Mouse (Mus musculus) CH12.LX (cell line): ENCODE data around the gene Hps3. TPM values are rescaled to one million over a fixed set of nuclear protein-coding genes. Genes with fewer than 3 reads are reported as not detected.

ENCODE experiments used
- DNase-seq: peaks from one replicate; pipeline ENCODE4 v3.0.0-alpha.2; 2013; ENCODE audit errors: extremely low read depth
- H3K27ac ChIP-seq: 2 replicates; pipeline ENCODE4 v1.5.1; 2012; ENCODE audit warnings: low read depth, mild to moderate bottlenecking, control low read depth, moderate library complexity; ENCODE audit not compliant: insufficient read depth
- H3K27me3 ChIP-seq: replicated peaks from 2 replicates; pipeline ENCODE3; 2012; ENCODE audit warnings: inconsistent platforms
- H3K36me3 ChIP-seq, 2 experiments: replicated peaks in 1 of 2; 2 replicates each; pipeline versions ENCODE3 to v1.6.1; 2012; ENCODE audit warnings: inconsistent platforms in 1 of 2, low read length in 1 of 2, mild to moderate bottlenecking in 1 of 2, mixed read lengths in 1 of 2, moderate library complexity in 1 of 2; ENCODE audit not compliant: control insufficient read depth in 1 of 2, insufficient read depth in 1 of 2
- H3K4me1 ChIP-seq, 2 experiments: 2 replicates each; pipeline ENCODE4 v1.6.1; 2012; ENCODE audit warnings: inconsistent platforms in 1 of 2, moderate library complexity in 1 of 2; ENCODE audit not compliant: insufficient read depth in 2 of 2, control insufficient read depth in 1 of 2
- H3K4me2 ChIP-seq: 2 replicates; pipeline ENCODE4 v1.6.1; 2012; ENCODE audit warnings: low read depth, mild to moderate bottlenecking, control low read depth; ENCODE audit not compliant: poor library complexity, insufficient read depth, severe bottlenecking
- H3K4me3 ChIP-seq, 3 experiments: fragments of 150-350 bp in 1 of 3; sonication (generic) in 1 of 3; replicated peaks in 1 of 3; 2 replicates each; pipeline versions ENCODE3 to v1.5.1; 2011 to 2012; ENCODE audit warnings: low read depth in 2 of 3, low read length in 2 of 3, mild to moderate bottlenecking in 2 of 3, moderate library complexity in 2 of 3, control low read depth in 1 of 3, improper control_type of control experiment in 1 of 3, inconsistent platforms in 1 of 3, mixed read lengths in 1 of 3; ENCODE audit not compliant: poor library complexity in 1 of 3
- H3K79me2 ChIP-seq: replicated peaks from 2 replicates; pipeline ENCODE4 v1.6.1; 2012; ENCODE audit warnings: mild to moderate bottlenecking, moderate library complexity; ENCODE audit not compliant: control insufficient read depth, poor library complexity, insufficient read depth, severe bottlenecking; ENCODE audit errors: extremely low read depth
- H3K9ac ChIP-seq: 2 replicates; pipeline ENCODE4 v1.6.1; 2012; ENCODE audit warnings: low read depth, mild to moderate bottlenecking, control low read depth, moderate library complexity; ENCODE audit not compliant: insufficient read depth
- H3K9me3 ChIP-seq: replicated peaks from 2 replicates; pipeline ENCODE3; 2012; ENCODE audit warnings: low read length, inconsistent platforms, mixed read lengths
- BHLHE40 ChIP-seq: IDR thresholded peaks from 2 replicates; pipeline ENCODE4 v1.6.1; 2011; ENCODE audit warnings: mild to moderate bottlenecking, low read depth, low read length, improper control_type of control experiment
- ELF1 ChIP-seq: IDR thresholded peaks from 2 replicates; pipeline ENCODE4 v1.6.1; 2014; ENCODE audit warnings: low read depth, mild to moderate bottlenecking, inconsistent platforms, low read length, improper control_type of control experiment
- EP300 ChIP-seq: IDR thresholded peaks from 2 replicates; pipeline ENCODE4 v1.6.1; 2011; ENCODE audit warnings: low read length, improper control_type of control experiment
- ETS1 ChIP-seq: conservative IDR thresholded peaks from 2 replicates; pipeline ENCODE4 v1.6.1; 2012; ENCODE audit warnings: low read depth, mild to moderate bottlenecking, inconsistent platforms, low read length, improper control_type of control experiment, moderate library complexity
- GABPA ChIP-seq: IDR thresholded peaks from 2 replicates; pipeline ENCODE4 v1.6.1; 2012; ENCODE audit warnings: low read depth, low read length, improper control_type of control experiment, inconsistent platforms; ENCODE audit not compliant: insufficient replicate concordance
- JUN ChIP-seq: IDR thresholded peaks from 2 replicates; pipeline ENCODE4 v1.6.1; 2011; ENCODE audit warnings: low read depth, mild to moderate bottlenecking, low read length, improper control_type of control experiment, moderate library complexity; ENCODE audit not compliant: insufficient read depth
- JUND ChIP-seq: conservative IDR thresholded peaks from 2 replicates; pipeline ENCODE4 v1.6.1; 2011; ENCODE audit warnings: low read depth, low read length, improper control_type of control experiment
- MAFK ChIP-seq: IDR thresholded peaks from 2 replicates; pipeline ENCODE4 v1.6.1; 2011; ENCODE audit warnings: low read length, improper control_type of control experiment; ENCODE audit not compliant: insufficient replicate concordance
- MAX ChIP-seq: IDR thresholded peaks from 2 replicates; pipeline ENCODE4 v1.6.1; 2011; ENCODE audit warnings: low read length, improper control_type of control experiment
- MXI1 ChIP-seq: IDR thresholded peaks from 2 replicates; pipeline ENCODE4 v1.6.1; 2011; ENCODE audit warnings: mild to moderate bottlenecking, low read depth, low read length, improper control_type of control experiment
- NRF1 ChIP-seq: IDR thresholded peaks from 2 replicates; pipeline ENCODE4 v1.6.1; 2014; ENCODE audit warnings: low read depth, mild to moderate bottlenecking, inconsistent platforms, low read length, improper control_type of control experiment, moderate library complexity
- PAX5 ChIP-seq: IDR thresholded peaks from 2 replicates; pipeline ENCODE4 v1.6.1; 2012; ENCODE audit warnings: low read length, inconsistent platforms, mixed read lengths
- POLR2AphosphoS2 ChIP-seq: IDR thresholded peaks from 2 replicates; pipeline ENCODE4 v1.6.1; 2011; ENCODE audit warnings: low read depth, low read length, improper control_type of control experiment
- RCOR1 ChIP-seq: conservative IDR thresholded peaks from 2 replicates; pipeline ENCODE4 v1.6.1; 2012; ENCODE audit warnings: low read depth, mild to moderate bottlenecking, inconsistent platforms, low read length, improper control_type of control experiment
- UBTF ChIP-seq: IDR thresholded peaks from 2 replicates; pipeline ENCODE4 v1.6.1; 2012; ENCODE audit warnings: low read depth, mild to moderate bottlenecking, inconsistent platforms, low read length, improper control_type of control experiment, moderate library complexity
- USF2 ChIP-seq: conservative IDR thresholded peaks from 2 replicates; pipeline ENCODE4 v1.6.1; 2011; ENCODE audit warnings: low read depth, low read length, improper control_type of control experiment
- ZC3H11A ChIP-seq: IDR thresholded peaks from 2 replicates; pipeline ENCODE4 v1.6.1; 2012; ENCODE audit warnings: low read depth, mild to moderate bottlenecking, inconsistent platforms, low read length, improper control_type of control experiment
- dilution Hi-C: fragments of 300-500 bp; cut with MboI; formaldehyde crosslinking; loops from 2 replicates; pipeline ENCODE4 v1.14.3; 2020; ENCODE audit warnings: low sequenced_read_pairs; ENCODE audit not compliant: extremely low pct_unique_long_range_greater_than_20kb, extremely low pct_ligation_motif_present
- in situ Hi-C: fragments of 300-500 bp; cut with MboI; formaldehyde crosslinking; loops from 3 replicates; pipeline ENCODE4 v1.14.3; 2019; ENCODE audit warnings: low sequenced_read_pairs, low pct_ligation_motif_present, low pct_unique_long_range_greater_than_20kb, mixed read lengths
- polyA plus RNA-seq: library from polyadenylated mRNA; unstranded; fragments of >175 nt; gene quantifications from 2 replicates; pipeline ENCODE4 v1.2.1, GENCODE M21; 2012; ENCODE audit warnings: low read depth; ENCODE audit not compliant: insufficient read length
- total RNA-seq, 2 experiments: library from RNA; depleted of rRNA; stranded (reverse); fragments of 300-350 nt in 1 of 2; fragments of >200 nt in 1 of 2; gene quantifications; 2 replicates each; pipeline ENCODE4 v1.2.3; 2012 to 2014

Gene Hps3
- total and polyA plus RNA-seq, 3 experiments, result 18.2 to 37.3 (median 31.8) TPM

DNA sequence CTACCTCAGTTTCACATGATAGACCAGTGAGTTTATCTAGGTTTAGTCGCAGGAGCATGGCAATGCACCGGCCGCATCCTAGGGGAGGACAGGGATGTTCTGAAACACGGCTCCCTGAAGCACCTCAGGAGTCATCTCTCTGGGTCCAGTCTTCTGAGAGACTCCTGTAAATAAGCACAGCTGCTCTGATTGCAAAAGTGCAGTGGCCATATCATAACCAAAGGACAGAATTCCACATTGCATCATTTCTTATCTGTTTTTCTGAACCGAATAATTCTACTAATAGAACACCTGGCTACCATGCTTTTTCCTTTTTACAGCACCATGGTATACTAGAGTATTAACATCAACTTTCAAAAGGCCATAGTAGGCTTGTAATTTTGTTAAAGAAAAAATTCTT, 69.9 kb downstream of the Hps3 start:
- no peak for TF ChIP-seq MXI1
- TF ChIP-seq RCOR1, result no peak
- TF ChIP-seq JUND, result no peak
- no peak for TF ChIP-seq PAX5
- TF ChIP-seq UBTF, result no peak
- no peak for TF ChIP-seq JUN
- TF ChIP-seq NRF1, result no peak
- no peak for TF ChIP-seq USF2
- TF ChIP-seq ETS1, result no peak
- TF ChIP-seq MAX, result no peak
- no peak for TF ChIP-seq EP300
- TF ChIP-seq BHLHE40, result no peak
- TF ChIP-seq ZC3H11A, result no peak
- in situ Hi-C loops (no loop called here), dilution Hi-C loops (no loop called here)

DNA sequence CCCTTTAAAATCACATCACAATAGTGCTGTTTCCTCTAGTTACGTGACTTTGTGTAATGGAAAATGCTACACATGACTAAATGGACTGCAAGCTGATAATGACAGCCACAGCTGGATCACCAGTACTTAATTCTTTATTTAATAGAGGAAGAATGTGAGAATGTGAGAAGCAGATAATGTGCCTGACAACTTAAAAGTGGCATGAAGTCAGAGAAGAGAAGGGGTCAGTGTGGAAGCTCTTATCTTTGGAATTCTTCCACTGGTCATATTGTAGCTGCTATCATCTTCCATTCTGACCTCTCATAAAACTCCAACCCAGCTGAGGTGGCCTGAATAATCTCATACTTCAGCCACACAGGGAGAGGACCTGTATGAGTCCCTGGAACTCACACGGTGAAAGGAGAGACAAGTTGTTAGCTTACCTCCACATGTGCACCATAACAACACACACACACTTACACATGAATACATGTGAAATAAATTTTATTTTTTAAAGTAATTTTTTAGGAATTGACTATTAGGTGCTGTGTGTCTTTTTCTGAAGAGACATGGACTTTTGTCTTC, 70.4 kb downstream of the Hps3 start:
- DNase-seq, result no peak
- Histone ChIP-seq H3K9me3 (no peaks in the 10 kb centered on the region), H3K4me3 (no peak overlapping the region), H3K4me2 (no peak overlapping the region), H3K27me3 (no peaks in the 10 kb centered on the region), H3K27ac (no peak overlapping the region), H3K79me2 (no peaks in the 10 kb centered on the region), H3K9ac (no peak overlapping the region), H3K36me3 (no peaks in the 10 kb centered on the region), H3K4me1 (no peaks in the 10 kb centered on the region; a peak in 1 of 4 replicates)
- TF ChIP-seq MAFK, result no peak
- TF ChIP-seq ZC3H11A, result no peak
- no peak for TF ChIP-seq ELF1
- no peak for TF ChIP-seq RCOR1
- TF ChIP-seq PAX5, result no peak
- no peak for TF ChIP-seq GABPA
- TF ChIP-seq POLR2AphosphoS2, result no peak
- in situ Hi-C loops, result no loop called here
- dilution Hi-C loops, result no loop called here

More for the DNA sequence above, 69.9 kb downstream of the Hps3 start:
- Histone ChIP-seq H3K27ac (no peak overlapping the region), H3K9ac (no peak overlapping the region), H3K27me3 (no peaks in the 10 kb centered on the region), H3K36me3 (no peaks in the 10 kb centered on the region), H3K4me1 (no peaks in the 10 kb centered on the region; a peak in 1 of 4 replicates), H3K79me2 (no peaks in the 10 kb centered on the region), H3K9me3 (no peaks in the 10 kb centered on the region), H3K4me2 (no peak overlapping the region), H3K4me3 (no peak overlapping the region)
- DNase-seq, result no peak
